Mouse (Mus musculus) midbrain, embryonic 14.5 days (tissue): ENCODE data around the gene Tapt1. TPM values are rescaled to one million over a fixed set of nuclear protein-coding genes. Genes with fewer than 3 reads are reported as not detected.
A peak's percentile ranks its signal among the peaks of the same experiment; 100 is the strongest.

Experiments used
- ATAC-seq: fragments of 200-750 bp; cut with Nextera tagmentation; 2 replicates; pipeline ENCODE4 v1.8.0; 2017; ENCODE audit warnings: moderate number of reproducible peaks, moderate library complexity; ENCODE audit not compliant: low FRiP score, low TSS enrichment
- DNase-seq: peaks from one replicate; pipeline ENCODE4 v3.0.0-alpha.2; 2015
- H3K27ac ChIP-seq: fragments of 300-500 bp; sonication (generic); replicated peaks from 2 replicates; pipeline ENCODE4 v1.5.1; 2014; ENCODE audit warnings: mild to moderate bottlenecking, low read depth, low read length, moderate library complexity
- H3K27me3 ChIP-seq: fragments of 300-500 bp; sonication (generic); 2 replicates; pipeline ENCODE4 v1.6.1; 2014; ENCODE audit warnings: low read length, control low read depth, mixed read lengths; ENCODE audit not compliant: control insufficient read depth, insufficient read depth
- H3K36me3 ChIP-seq: fragments of 300-500 bp; sonication (generic); 2 replicates; pipeline ENCODE4 v1.6.1; 2014; ENCODE audit warnings: low read length, control low read depth; ENCODE audit not compliant: control insufficient read depth, insufficient read depth
- H3K4me1 ChIP-seq: fragments of 300-500 bp; sonication (generic); 2 replicates; pipeline ENCODE4 v1.6.1; 2014; ENCODE audit warnings: mild to moderate bottlenecking, antibody characterized with exemption, low read length, control low read depth; ENCODE audit not compliant: control insufficient read depth, insufficient read depth
- H3K4me2 ChIP-seq: fragments of 300-500 bp; sonication (generic); 2 replicates; pipeline ENCODE4 v1.6.1; 2014; ENCODE audit warnings: mild to moderate bottlenecking, low read length, moderate library complexity
- H3K4me3 ChIP-seq: fragments of 300-500 bp; sonication (generic); replicated peaks from 2 replicates; pipeline ENCODE4 v1.5.1; 2014; ENCODE audit warnings: low read depth, low read length
- H3K9ac ChIP-seq: fragments of 300-500 bp; sonication (generic); replicated peaks from 2 replicates; pipeline ENCODE4 v1.6.1; 2014; ENCODE audit warnings: mild to moderate bottlenecking, low read length, moderate library complexity
- H3K9me3 ChIP-seq: fragments of 300-500 bp; sonication (generic); 2 replicates; pipeline ENCODE4 v1.6.1; 2016; ENCODE audit warnings: low read length, control low read depth, mixed read lengths; ENCODE audit not compliant: control insufficient read depth
- WGBS: fragments of 180-500 bp; shearing (Covaris S2); extraction: QIAGEN DNeasy Blood & Tissue Kit; methylation state at CpG from one replicate; pipeline ENCODE4 v1.1.7; 2014; 5-methylcytosine and 5-hydroxymethylcytosine counted together
- polyA plus RNA-seq: library from polyadenylated mRNA; unstranded; fragments of >200 nt; fragmentation: Nextera tagmentation; extraction: Ambion mirVana; gene quantifications from 2 replicates; pipeline ENCODE4 v1.2.1, GENCODE M21; 2014

Gene Tapt1
- polyA plus RNA-seq, 1 experiment from 2014 or later = 34.6 TPM

DNA sequence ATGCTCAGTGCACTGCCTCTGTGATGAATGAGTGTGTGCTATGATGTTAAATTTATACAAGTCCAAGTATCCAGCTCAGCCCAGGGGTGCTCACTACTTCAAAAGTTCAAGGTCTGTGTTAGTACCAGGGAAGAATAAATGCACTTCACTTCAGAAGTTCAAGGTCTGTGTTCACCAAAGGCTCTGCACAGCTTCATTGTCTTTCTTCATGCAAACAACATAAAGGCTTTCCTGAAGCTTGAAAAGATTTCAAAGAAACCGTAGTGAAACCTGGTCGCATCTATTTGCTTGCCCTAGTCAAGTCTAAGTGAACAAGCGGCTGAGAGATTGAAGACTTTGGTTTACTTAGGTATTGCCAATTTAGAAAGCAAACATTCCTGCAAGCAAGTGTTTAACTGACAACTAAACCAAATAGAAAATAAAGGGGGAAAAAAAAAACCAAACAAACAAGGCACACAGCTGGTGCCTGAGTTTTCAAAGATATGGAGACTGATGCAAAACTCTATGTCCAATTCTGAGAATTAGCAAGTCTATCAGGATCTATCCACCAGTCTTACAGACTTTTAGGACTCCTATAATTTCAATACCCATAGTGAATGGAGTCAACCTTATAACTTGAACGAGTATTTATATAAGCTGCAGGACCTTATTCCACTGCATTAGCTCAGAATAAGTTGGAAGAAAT lies 1.4 kb downstream of the Tapt1 start:
- Histone ChIP-seq H3K4me2 (peak overlapping the region; percentile 67), H3K36me3 (no peaks in the 10 kb centered on the region), H3K4me1 (peaks cover 26% of the 10 kb centered on the region), H3K27me3 (no peaks in the 10 kb centered on the region), H3K4me3 (peak overlapping the region; percentile 86), H3K9ac (peak overlapping the region; percentile 92; the same call in 1 of the 2 replicates), H3K9me3 (no peaks in the 10 kb centered on the region), H3K27ac (no peak overlapping the region)
- no peak for DNase-seq
- 65% methylated on average over 4 of the region's 4 CpGs for whole genome bisulfite sequencing
- no peak for ATAC-seq

DNA sequence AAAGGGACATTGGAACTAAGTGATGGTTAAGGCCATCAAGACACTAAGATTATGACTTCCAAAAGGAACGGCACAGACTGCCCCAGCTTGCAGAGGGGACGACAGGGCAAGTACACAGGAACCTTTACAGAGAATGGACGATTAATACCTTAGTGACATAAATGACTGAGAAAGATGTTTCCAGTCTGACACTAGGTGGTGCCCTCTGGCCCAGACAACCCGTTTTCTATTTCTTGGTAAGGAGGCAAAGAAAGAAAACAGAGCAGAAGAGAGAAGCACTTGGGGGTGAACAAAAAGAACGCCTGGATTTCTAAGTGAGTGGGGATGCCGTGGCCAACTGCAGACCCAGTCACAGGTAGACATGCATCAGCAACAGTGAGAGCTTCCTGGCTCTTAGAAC lies 2.2 kb downstream of the Tapt1 start:
- ATAC-seq (no peak), DNase-seq (peak; percentile 73)
- no peak overlapping the region for H3K27ac ChIP-seq
- H3K4me2 ChIP-seq = peak overlapping the region; percentile 67
- no peaks in the 10 kb centered on the region for H3K36me3 ChIP-seq
- no peaks in the 10 kb centered on the region for H3K9me3 ChIP-seq
- H3K9ac ChIP-seq = no peak overlapping the region
- no peak overlapping the region for H3K4me3 ChIP-seq
- WGBS = 23% methylated on average over 6 of the region's 6 CpGs
- peaks cover 26% of the 10 kb centered on the region for H3K4me1 ChIP-seq
- H3K27me3 ChIP-seq = no peaks in the 10 kb centered on the region

DNA sequence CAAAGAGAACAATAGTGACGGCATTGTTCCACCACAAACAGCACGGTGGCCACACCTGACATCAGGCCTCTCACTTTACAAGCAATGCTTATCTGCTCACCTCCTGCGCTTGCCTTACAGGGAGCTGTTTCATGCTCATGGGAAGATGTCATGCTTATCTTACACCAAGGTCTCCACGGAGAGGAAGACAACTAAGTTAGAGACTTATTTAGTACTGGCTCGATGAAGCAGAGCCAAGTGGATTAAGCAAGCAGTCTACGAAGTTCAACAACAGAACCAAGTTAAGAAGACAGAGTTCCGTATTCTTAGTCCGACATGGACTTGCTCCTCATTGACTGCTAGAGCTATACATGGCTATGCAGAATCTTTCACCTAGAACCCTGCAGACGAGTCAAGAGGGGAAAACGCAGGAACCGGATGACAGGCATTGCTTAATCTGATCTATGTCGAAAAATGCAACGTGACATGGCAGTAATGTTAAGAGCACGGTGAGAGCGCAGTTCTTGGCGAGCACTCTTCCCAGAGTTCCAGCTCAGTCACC lies 3.0 kb downstream of the Tapt1 start:
- no peak for DNase-seq

DNA sequence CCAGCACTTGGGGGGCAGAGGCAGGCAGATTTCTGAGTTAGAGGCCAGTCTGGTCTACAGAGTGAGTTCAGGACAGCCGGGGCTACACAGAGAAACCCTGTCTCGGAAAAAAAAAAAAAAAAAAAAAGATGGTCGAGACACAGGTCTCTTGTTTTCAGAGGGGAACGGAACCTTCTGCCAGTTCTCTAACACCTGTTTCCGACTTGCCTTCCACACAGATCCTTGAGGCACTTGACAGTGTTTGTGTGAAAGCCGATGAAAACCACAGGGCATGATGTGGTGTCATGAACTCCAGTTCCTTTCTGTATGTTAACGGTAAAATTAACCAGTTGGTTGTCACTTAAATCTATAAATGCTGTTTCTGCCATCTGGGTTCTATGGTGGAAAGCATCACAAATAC lies 6.0 kb downstream of the Tapt1 start:
- DNase-seq = no peak
- 92% methylated on average over 7 of the region's 7 CpGs for WGBS
- peaks cover 18% of the 10 kb centered on the region for H3K4me1 ChIP-seq

More for the DNA sequence above, 3.0 kb downstream of the Tapt1 start:
- no peak overlapping the region for H3K4me3 ChIP-seq
- no peaks in the 10 kb centered on the region for H3K36me3 ChIP-seq
- no peak overlapping the region for H3K4me2 ChIP-seq
- no peaks in the 10 kb centered on the region for H3K9me3 ChIP-seq
- no peak overlapping the region for H3K27ac ChIP-seq
- peaks cover 26% of the 10 kb centered on the region for H3K4me1 ChIP-seq
- no peaks in the 10 kb centered on the region for H3K27me3 ChIP-seq
- ATAC-seq = no peak
- 82% methylated on average over 16 of the region's 16 CpGs for WGBS
- no peak overlapping the region for H3K9ac ChIP-seq

DNA sequence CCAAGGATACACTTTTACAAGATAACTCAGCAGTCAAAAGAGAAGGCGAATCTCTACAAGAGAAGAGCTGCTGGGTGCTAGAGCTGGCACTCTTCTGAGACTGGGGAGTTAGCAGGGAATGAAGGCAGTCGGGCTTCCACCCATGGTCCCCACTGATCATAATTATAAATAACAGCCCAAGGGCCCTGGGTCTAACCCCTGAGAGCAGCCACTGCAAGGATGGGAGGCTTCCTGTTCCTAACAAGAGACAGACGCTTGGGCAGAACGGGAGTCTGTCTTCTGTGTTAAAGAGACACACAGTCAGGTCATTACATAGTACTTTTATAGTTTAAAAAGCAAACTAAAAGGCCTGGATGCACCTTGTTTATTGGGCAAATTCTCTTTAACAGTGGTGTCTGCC lies 6.6 kb downstream of the Tapt1 start:
- no peak overlapping the region for H3K27ac ChIP-seq
- peaks cover 12% of the 10 kb centered on the region for H3K36me3 ChIP-seq
- 86% methylated on average over 4 of the region's 4 CpGs for WGBS
- DNase-seq (no peak), ATAC-seq (no peak)
- H3K4me1 ChIP-seq = peaks cover 13% of the 10 kb centered on the region
- H3K4me2 ChIP-seq = no peak overlapping the region
- H3K9me3 ChIP-seq = no peaks in the 10 kb centered on the region
- no peak overlapping the region for H3K4me3 ChIP-seq
- H3K9ac ChIP-seq = no peak overlapping the region
- no peaks in the 10 kb centered on the region for H3K27me3 ChIP-seq

More for the DNA sequence above, 6.0 kb downstream of the Tapt1 start:
- Histone ChIP-seq H3K9ac (no peak overlapping the region), H3K4me3 (no peak overlapping the region), H3K9me3 (no peaks in the 10 kb centered on the region), H3K27me3 (no peaks in the 10 kb centered on the region), H3K4me2 (no peak overlapping the region), H3K27ac (no peak overlapping the region), H3K36me3 (peaks cover 12% of the 10 kb centered on the region)
- no peak for ATAC-seq

DNA sequence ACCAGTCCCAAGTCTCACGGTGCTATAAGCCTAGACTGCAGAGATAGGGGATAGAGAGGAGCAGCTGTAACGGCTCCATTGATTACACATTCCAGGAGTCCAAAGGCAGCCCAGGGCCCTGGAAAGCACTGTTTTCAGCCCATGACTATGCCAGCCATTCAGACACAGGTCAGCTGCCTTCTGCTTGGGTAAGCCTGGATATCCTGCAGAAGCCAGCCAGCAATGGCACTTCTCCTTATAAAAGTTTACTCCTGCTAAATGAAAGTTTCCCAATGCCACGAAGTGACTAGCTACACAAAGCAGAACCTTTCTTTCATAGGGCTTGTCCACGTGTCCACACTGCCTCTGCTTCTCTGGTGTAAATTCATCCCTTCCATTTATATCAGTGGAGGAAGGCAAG lies 7.9 kb downstream of the Tapt1 start:
- 84% methylated on average over 4 of the region's 4 CpGs for WGBS
- peaks cover 12% of the 10 kb centered on the region for H3K36me3 ChIP-seq
- H3K4me3 ChIP-seq = no peak overlapping the region
- no peak for DNase-seq
- no peak overlapping the region for H3K27ac ChIP-seq
- no peaks in the 10 kb centered on the region for H3K9me3 ChIP-seq
- no peak overlapping the region for H3K9ac ChIP-seq
- H3K4me2 ChIP-seq = no peak overlapping the region
- ATAC-seq = no peak
- peaks cover 4% of the 10 kb centered on the region; the same call in 1 of the 2 replicates for H3K4me1 ChIP-seq
- H3K27me3 ChIP-seq = no peaks in the 10 kb centered on the region

DNA sequence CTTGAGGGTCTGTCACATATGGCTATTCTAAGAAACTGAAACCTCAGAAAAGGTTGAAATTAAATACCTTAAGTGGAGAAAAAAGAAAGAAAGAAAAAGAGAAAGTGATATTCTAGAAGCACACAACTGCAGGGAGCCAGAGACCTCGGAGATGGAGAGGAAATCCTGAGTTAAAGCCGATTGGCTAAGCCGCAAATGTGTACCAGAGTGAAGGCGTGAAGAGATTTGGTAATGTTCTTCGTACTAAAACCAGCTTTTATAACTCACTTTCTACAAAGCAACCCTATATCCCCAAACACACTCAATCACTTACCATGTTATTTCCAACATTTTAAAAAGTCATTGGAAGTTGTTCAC lies 8.8 kb downstream of the Tapt1 start:
- no peak overlapping the region for H3K4me2 ChIP-seq
- peaks cover 12% of the 10 kb centered on the region for H3K36me3 ChIP-seq
- DNase-seq = no peak
- no peak overlapping the region for H3K9ac ChIP-seq
- 87% methylated on average over 5 of the region's 5 CpGs for WGBS
- H3K9me3 ChIP-seq = no peaks in the 10 kb centered on the region
- no peak for ATAC-seq
- no peak overlapping the region for H3K4me3 ChIP-seq
- H3K4me1 ChIP-seq = no peaks in the 10 kb centered on the region
- no peak overlapping the region for H3K27ac ChIP-seq
- H3K27me3 ChIP-seq = no peaks in the 10 kb centered on the region

DNA sequence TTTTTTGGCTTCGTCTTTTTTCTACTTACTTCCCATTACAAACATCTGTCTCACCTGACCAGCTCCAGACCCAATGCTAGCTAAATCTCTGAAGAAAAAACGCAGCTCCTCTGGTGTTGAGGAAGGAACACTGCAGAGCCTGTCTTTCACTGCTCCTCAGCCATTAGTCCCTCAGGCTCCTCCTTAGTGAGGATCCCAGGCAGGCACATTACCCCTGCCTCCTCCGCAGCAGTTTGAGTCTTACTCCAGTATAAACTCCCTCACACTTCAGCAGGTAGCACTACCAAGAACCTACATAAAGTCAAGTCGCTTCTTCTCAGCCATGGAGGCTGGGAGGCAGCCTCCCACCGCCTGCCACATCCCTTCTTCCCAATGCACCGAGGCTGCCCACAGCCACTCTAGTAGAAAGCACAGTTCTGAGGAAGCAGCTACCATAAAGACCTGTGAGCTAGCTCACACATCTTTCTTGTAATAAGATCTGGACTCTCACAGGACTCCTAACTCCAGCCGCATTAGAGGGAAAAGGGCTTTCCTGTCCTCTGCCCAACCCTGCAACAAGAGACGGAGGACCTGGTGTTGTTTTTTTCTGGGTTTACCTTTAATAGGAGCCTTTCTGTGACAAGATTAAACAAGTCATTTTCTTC lies 9.3 kb downstream of the Tapt1 start:
- Histone ChIP-seq H3K9me3 (no peaks in the 10 kb centered on the region), H3K27ac (no peak overlapping the region), H3K9ac (no peak overlapping the region), H3K4me3 (no peak overlapping the region), H3K4me1 (no peaks in the 10 kb centered on the region), H3K4me2 (no peak overlapping the region), H3K27me3 (no peaks in the 10 kb centered on the region), H3K36me3 (peaks cover 12% of the 10 kb centered on the region)
- ATAC-seq = no peak
- DNase-seq = no peak
- 90% methylated on average over 8 of the region's 8 CpGs for WGBS

DNA sequence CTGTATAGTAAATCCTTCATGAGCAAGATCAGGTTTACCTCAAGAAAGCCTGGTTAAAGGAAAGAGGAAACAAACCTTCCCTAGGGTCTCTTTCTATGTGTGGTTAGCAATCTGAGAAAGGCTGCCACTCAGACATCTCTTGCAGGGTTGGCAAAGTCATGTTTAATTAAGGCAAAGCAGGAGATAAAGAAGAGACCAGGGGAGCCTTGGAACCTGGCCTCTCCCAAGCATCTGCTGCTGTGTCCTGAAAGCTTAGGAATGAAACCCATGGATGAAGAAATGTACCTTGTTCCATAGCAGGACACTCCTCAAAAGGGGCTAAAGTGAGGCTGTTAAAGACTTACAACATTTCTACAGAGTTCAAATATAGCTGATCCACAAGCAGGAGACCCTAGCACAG lies 11.3 kb downstream of the Tapt1 start:
- no peaks in the 10 kb centered on the region for H3K9me3 ChIP-seq
- H3K4me3 ChIP-seq = no peak overlapping the region
- no peaks in the 10 kb centered on the region for H3K4me1 ChIP-seq
- H3K36me3 ChIP-seq = peaks cover 21% of the 10 kb centered on the region
- ATAC-seq (no peak), DNase-seq (no peak)
- H3K9ac ChIP-seq = no peak overlapping the region
- no peaks in the 10 kb centered on the region for H3K27me3 ChIP-seq
- no peak overlapping the region for H3K4me2 ChIP-seq
- H3K27ac ChIP-seq = no peak overlapping the region
